Mouse (Mus musculus) NIH3T3 (cell line): ENCODE results near the gene Foxp1.

Experiments
- DNase-seq: peaks from one replicate; pipeline ENCODE4 v3.0.0-alpha.2; 2012; ENCODE audit warnings: low read depth

Foxp1 gene

GRCm38 (mm10) chr6:99047322-99047721 lies 475.2 kb downstream of the Foxp1 start:
- no peak for DNase-seq

GRCm38 (mm10) chr6:99045845-99046788 lies 476.4 kb downstream of the Foxp1 start:
- no peak for DNase-seq

- DNase-seq, result no peak
Observed at GRCm38 (mm10) chr6:99043932-99044664, 478.4 kb downstream of the Foxp1 start.

- DNase-seq, result no peak
Observed at GRCm38 (mm10) chr6:99043226-99043625, 479.3 kb downstream of the Foxp1 start.

- DNase-seq, result no peak
Observed at GRCm38 (mm10) chr6:99042175-99042954, 480.2 kb downstream of the Foxp1 start.

GRCm38 (mm10) chr6:99038977-99039376 lies 483.5 kb downstream of the Foxp1 start:
- no peak for DNase-seq

- no peak for DNase-seq
Observed at GRCm38 (mm10) chr6:99035459-99036375, 486.8 kb downstream of the Foxp1 start.

- DNase-seq, result no peak
Observed at GRCm38 (mm10) chr6:99033062-99033461, 489.5 kb downstream of the Foxp1 start.

- DNase-seq, result no peak
Observed at GRCm38 (mm10) chr6:99031321-99031903, 491.1 kb downstream of the Foxp1 start.

GRCm38 (mm10) chr6:99030251-99030650 lies 492.3 kb downstream of the Foxp1 start:
- DNase-seq, result peak; percentile 41

GRCm38 (mm10) chr6:99029438-99029837 lies 493.1 kb downstream of the Foxp1 start:
- DNase-seq, result no peak

GRCm38 (mm10) chr6:99028989-99029305 lies 493.6 kb downstream of the Foxp1 start:
- no peak for DNase-seq

- peak; percentile 85 for DNase-seq
Observed at GRCm38 (mm10) chr6:99028161-99028988, 494.1 kb downstream of the Foxp1 start.

- DNase-seq, result no peak
Observed at GRCm38 (mm10) chr6:99027542-99028160, 494.9 kb downstream of the Foxp1 start.

GRCm38 (mm10) chr6:99026635-99027541 lies 495.6 kb downstream of the Foxp1 start:
- peak; percentile 53 for DNase-seq

GRCm38 (mm10) chr6:99026040-99026439 lies 496.5 kb downstream of the Foxp1 start:
- peak; percentile 32 for DNase-seq

- no peak for DNase-seq
Observed at GRCm38 (mm10) chr6:99024588-99024987, 497.9 kb downstream of the Foxp1 start.
